Mouse (Mus musculus): ENCODE data around the gene Plekhm2. TPM values are rescaled to one million over a fixed set of nuclear protein-coding genes. Genes with fewer than 3 reads are reported as not detected.

The Plekhm2 gene
- total RNA-seq, 2 experiments from 2014 or later, result 94.6 to 96.9 TPM

Other genes with a start within 250 kb of the Plekhm2 start
- not detected for gene Clcnkb, start 248.9 kb downstream of the Plekhm2 start, total RNA-seq (2021)
- under 1 TPM; 0.16 to 0.46 TPM for gene Hspb7, start 244.1 kb downstream of the Plekhm2 start, total RNA-seq (2021)
- 1 to 10 TPM; 2.3 to 4.9 TPM for gene Srarp, start 228.8 kb downstream of the Plekhm2 start, total RNA-seq (2021)
- 10 to 100 TPM; 38.8 to 47.7 TPM for gene Zbtb17, start 220.2 kb downstream of the Plekhm2 start, total RNA-seq (2021)
- gene Spen, start 126.3 kb downstream of the Plekhm2 start, total RNA-seq (2021), result 10 to 100 TPM; 58.4 to 60.6 TPM
- gene Fblim1, start 58.8 kb downstream of the Plekhm2 start, total RNA-seq (2021), result 1 to 10 TPM; 1.4 to 1.6 TPM
- gene Tmem82, start 46.3 kb downstream of the Plekhm2 start, total RNA-seq (2021), result under 1 TPM; 0.53 to 0.63 TPM
- gene Slc25a34, start 41.1 kb downstream of the Plekhm2 start, total RNA-seq (2021), result 1 to 10 TPM; 3.9 to 4.1 TPM
- gene Rsc1a1, start 20.7 kb upstream of the Plekhm2 start, total RNA-seq (2021), result not detected
- 10 to 100 TPM; 45.8 to 50.9 TPM for gene Ddi2, start 58.5 kb upstream of the Plekhm2 start, total RNA-seq (2021)
- 1 to 10 TPM; 2.8 to 3.3 TPM for gene Agmat, start 81.8 kb upstream of the Plekhm2 start, total RNA-seq (2021)
- gene Dnajc16, start 126.0 kb upstream of the Plekhm2 start, total RNA-seq (2021), result 10 to 100 TPM; 41.7 to 44.9 TPM
- 10 to 100 TPM; 26.4 to 28.5 TPM for gene Casp9, start 128.7 kb upstream of the Plekhm2 start, total RNA-seq (2021)
- gene Cela2a, start 161.3 kb upstream of the Plekhm2 start, total RNA-seq (2021), result not detected
- gene Ctrc, start 181.5 kb upstream of the Plekhm2 start, total RNA-seq (2021), result not detected
- 100 to 1,000 TPM; 298 to 317 TPM for gene Efhd2, start 210.0 kb upstream of the Plekhm2 start, total RNA-seq (2021)